Mouse (Mus musculus) neural tube, embryonic 14.5 days (tissue): ENCODE measurements around the gene Dnajc7. TPM values are rescaled to one million over a fixed set of nuclear protein-coding genes. Genes with fewer than 3 reads are reported as not detected.
"Not testable (repeated sequence)": the region's sequence is repeated elsewhere in the genome, so short reads cannot be mapped to it uniquely, and the experiment has no call there.

Experiments used
- ATAC-seq: fragments of 200-750 bp; cut with Nextera tagmentation; 2 replicates; pipeline ENCODE4 v1.8.0; 2017; ENCODE audit warnings: low read depth, mild to moderate bottlenecking, moderate TSS enrichment, moderate library complexity
- H3K27ac ChIP-seq: fragments of 300-500 bp; sonication (generic); 2 replicates; pipeline ENCODE4 v1.5.1; 2014; ENCODE audit warnings: low read depth, mild to moderate bottlenecking, control low read depth, low read length, moderate library complexity, mixed read lengths
- H3K27me3 ChIP-seq: fragments of 300-500 bp; sonication (generic); 2 replicates; pipeline ENCODE4 v1.6.1; 2014; ENCODE audit warnings: low read length; ENCODE audit not compliant: control insufficient read depth, insufficient read depth
- H3K36me3 ChIP-seq: fragments of 300-500 bp; sonication (generic); 2 replicates; pipeline ENCODE4 v1.6.1; 2014; ENCODE audit warnings: low read length, mixed read lengths; ENCODE audit not compliant: control insufficient read depth, insufficient read depth
- H3K4me1 ChIP-seq: fragments of 300-500 bp; sonication (generic); 2 replicates; pipeline ENCODE4 v1.6.1; 2014; ENCODE audit warnings: low read length; ENCODE audit not compliant: control insufficient read depth, insufficient read depth
- H3K4me2 ChIP-seq: fragments of 300-500 bp; sonication (generic); 2 replicates; pipeline ENCODE4 v1.6.1; 2014; ENCODE audit warnings: mild to moderate bottlenecking, low read depth, low read length, control low read depth
- H3K4me3 ChIP-seq: fragments of 300-500 bp; sonication (generic); 2 replicates; pipeline ENCODE4 v1.5.1; 2014; ENCODE audit warnings: low read depth, low read length, control low read depth, mixed read lengths
- H3K9ac ChIP-seq: fragments of 300-500 bp; sonication (generic); replicated peaks from 2 replicates; pipeline ENCODE4 v1.6.1; 2014; ENCODE audit warnings: low read depth, mild to moderate bottlenecking, control low read depth, low read length, mixed read lengths
- H3K9me3 ChIP-seq: fragments of 300-500 bp; sonication (generic); 2 replicates; pipeline ENCODE4 v1.6.1; 2016; ENCODE audit warnings: low read length; ENCODE audit not compliant: control insufficient read depth
- WGBS: fragments of 180-500 bp; shearing (Covaris S2); extraction: QIAGEN DNeasy Blood & Tissue Kit; methylation state at CpG from one replicate; pipeline ENCODE4 v1.1.7; 2014; 5-methylcytosine and 5-hydroxymethylcytosine counted together
- polyA plus RNA-seq: library from polyadenylated mRNA; unstranded; fragments of >200 nt; fragmentation: Nextera tagmentation; extraction: Ambion mirVana; gene quantifications from 2 replicates; pipeline ENCODE4 v1.2.1, GENCODE M21; 2014

The Dnajc7 gene
- 109 and 112 TPM in 2 replicates for polyA plus RNA-seq

GRCm38 (mm10) chr11:100619982-100620381, at the start of gene Dnajc7:
Gene Dnajc7 (minus strand): TSS chr11:100620168.
- peak within 1 kb of the TSS; percentile 93 for H3K9ac ChIP-seq
- H3K4me3 ChIP-seq, result peak within 1 kb of the TSS; percentile 78
- no peaks in the 10 kb centered on the region for H3K36me3 ChIP-seq
- peak within 1 kb of the TSS; percentile 63 for H3K4me2 ChIP-seq
- peaks cover 25% of the 10 kb centered on the region for H3K4me1 ChIP-seq
- peak within 1 kb of the TSS; percentile 97 for H3K27ac ChIP-seq
- no peaks in the 10 kb centered on the region for H3K27me3 ChIP-seq
- ATAC-seq, result peak; percentile 26
- no peaks in the 10 kb centered on the region for H3K9me3 ChIP-seq
- WGBS, result 3% methylated on average over 11 of the region's 11 CpGs

GRCm38 (mm10) chr11:100659806-100660205, 39.8 kb upstream of the Dnajc7 start:
- no peak overlapping the region for H3K4me3 ChIP-seq
- no peak overlapping the region for H3K9ac ChIP-seq
- H3K4me1 ChIP-seq, result no peaks in the 10 kb centered on the region
- no peak for ATAC-seq
- no peak overlapping the region for H3K27ac ChIP-seq
- H3K9me3 ChIP-seq, result no peaks in the 10 kb centered on the region
- no peak overlapping the region for H3K4me2 ChIP-seq
- 80% methylated on average over 10 of the region's 10 CpGs for WGBS
- no peaks in the 10 kb centered on the region for H3K27me3 ChIP-seq
- H3K36me3 ChIP-seq, result no peaks in the 10 kb centered on the region

GRCm38 (mm10) chr11:100656458-100656857, 36.5 kb upstream of the Dnajc7 start:
- 18% methylated on average over 6 of the region's 6 CpGs for WGBS
- H3K4me2 ChIP-seq, result no peak overlapping the region
- H3K4me1 ChIP-seq, result no peaks in the 10 kb centered on the region
- H3K9me3 ChIP-seq, result no peaks in the 10 kb centered on the region
- no peak overlapping the region for H3K9ac ChIP-seq
- no peak overlapping the region for H3K4me3 ChIP-seq
- H3K27ac ChIP-seq, result no peak overlapping the region
- H3K36me3 ChIP-seq, result no peaks in the 10 kb centered on the region
- no peaks in the 10 kb centered on the region for H3K27me3 ChIP-seq
- no peak for ATAC-seq

GRCm38 (mm10) chr11:100655589-100655988, 35.6 kb upstream of the Dnajc7 start:
- H3K27ac ChIP-seq, H3K4me1 ChIP-seq, H3K27me3 ChIP-seq, H3K4me2 ChIP-seq, H3K4me3 ChIP-seq, H3K9me3 ChIP-seq, H3K36me3 ChIP-seq, H3K9ac ChIP-seq, ATAC-seq: not testable (repeated sequence)
- WGBS, result 50% methylated on average over 2 of the region's 3 CpGs

- no peak overlapping the region for H3K4me3 ChIP-seq
- 37% methylated on average over 3 of the region's 3 CpGs for WGBS
- ATAC-seq, result no peak
- no peak overlapping the region for H3K4me2 ChIP-seq
- H3K9ac ChIP-seq, result no peak overlapping the region
- no peaks in the 10 kb centered on the region for H3K4me1 ChIP-seq
- H3K9me3 ChIP-seq, result no peaks in the 10 kb centered on the region
- no peak overlapping the region for H3K27ac ChIP-seq
- no peaks in the 10 kb centered on the region for H3K36me3 ChIP-seq
- 0 out of 2 replicates have a peak, but pooled peaks cover 4% of the 10 kb centered on the region for H3K27me3 ChIP-seq
Measured at GRCm38 (mm10) chr11:100651748-100652147, 31.8 kb upstream of the Dnajc7 start.

GRCm38 (mm10) chr11:100651205-100651604, 31.2 kb upstream of the Dnajc7 start:
- Histone ChIP-seq H3K4me2 (no peak overlapping the region), H3K36me3 (no peaks in the 10 kb centered on the region), H3K27me3 (0 out of 2 replicates have a peak, but pooled peaks cover 4% of the 10 kb centered on the region), H3K9me3 (no peaks in the 10 kb centered on the region), H3K9ac (no peak overlapping the region), H3K4me3 (no peak overlapping the region), H3K4me1 (no peaks in the 10 kb centered on the region), H3K27ac (no peak overlapping the region)
- 32% methylated on average over 8 of the region's 8 CpGs for WGBS
- no peak for ATAC-seq

- Histone ChIP-seq H3K9ac (no peak overlapping the region), H3K4me1 (0 out of 2 replicates have a peak, but pooled peaks cover 3% of the 10 kb centered on the region), H3K36me3 (no peaks in the 10 kb centered on the region), H3K27me3 (0 out of 2 replicates have a peak, but pooled peaks cover 4% of the 10 kb centered on the region), H3K9me3 (no peaks in the 10 kb centered on the region), H3K4me2 (no peak overlapping the region), H3K27ac (no peak overlapping the region), H3K4me3 (no peak overlapping the region)
- WGBS, result 93% methylated on average over 8 of the region's 8 CpGs
- ATAC-seq, result no peak
Measured at GRCm38 (mm10) chr11:100648405-100648804, 28.4 kb upstream of the Dnajc7 start.

- no peak for ATAC-seq
- no peak overlapping the region for H3K4me3 ChIP-seq
- 0 out of 2 replicates have a peak, but pooled peaks cover 3% of the 10 kb centered on the region for H3K4me1 ChIP-seq
- no peaks in the 10 kb centered on the region for H3K36me3 ChIP-seq
- H3K4me2 ChIP-seq, result no peak overlapping the region
- H3K27me3 ChIP-seq, result 0 out of 2 replicates have a peak, but pooled peaks cover 4% of the 10 kb centered on the region
- H3K27ac ChIP-seq, result no peak overlapping the region
- WGBS, result 9% methylated on average over 1 of the region's 1 CpGs
- H3K9me3 ChIP-seq, result no peaks in the 10 kb centered on the region
- no peak overlapping the region for H3K9ac ChIP-seq
Measured at GRCm38 (mm10) chr11:100646265-100646664, 26.3 kb upstream of the Dnajc7 start.

GRCm38 (mm10) chr11:100643612-100644575, 23.9 kb upstream of the Dnajc7 start:
- no peak overlapping the region for H3K4me2 ChIP-seq
- H3K36me3 ChIP-seq, result no peaks in the 10 kb centered on the region
- H3K4me1 ChIP-seq, result 0 out of 2 replicates have a peak, but pooled peaks cover 6% of the 10 kb centered on the region
- H3K27ac ChIP-seq, result peak overlapping the region; percentile 28; the same call in 1 of the 2 replicates
- H3K9me3 ChIP-seq, result no peaks in the 10 kb centered on the region
- H3K4me3 ChIP-seq, result no peak overlapping the region
- ATAC-seq, result peak; percentile 63; the same call in 1 of the 2 replicates
- WGBS, result 65% methylated on average over 15 of the region's 15 CpGs
- 0 out of 2 replicates have a peak overlapping the region, but pooled peaks have one; percentile 25 for H3K9ac ChIP-seq
- 0 out of 2 replicates have a peak, but pooled peaks cover 2% of the 10 kb centered on the region for H3K27me3 ChIP-seq
